Mouse (Mus musculus) lung, postnatal 0 days (tissue): ENCODE measurements at regions not wholly inside any gene's neighbourhood (a gene's known extent, or its start where the extent isn't known, plus 50 kb on each side); places are given as distances from the start of the nearest gene placed in this dataset.

Experiments used
- CTCF ChIP-seq: IDR thresholded peaks from 2 replicates; pipeline ENCODE4 v1.5.1; 2016; ENCODE audit warnings: antibody characterized with exemption, mild to moderate bottlenecking
- EP300 ChIP-seq: IDR thresholded peaks from 2 replicates; pipeline ENCODE4 v1.6.1; 2016; ENCODE audit warnings: antibody characterized with exemption, mild to moderate bottlenecking, control low read depth

- TF ChIP-seq CTCF = no peak
- no peak for TF ChIP-seq EP300
Measured at GRCm38 (mm10) chr13:53885756-53886155, 169.7 kb downstream of the Drd1 start.
